Mouse (Mus musculus) skeletal muscle tissue, postnatal 0 days (tissue): ENCODE measurements around the gene Olfr1158. TPM values are rescaled to one million over a fixed set of nuclear protein-coding genes. Genes with fewer than 3 reads are reported as not detected.

Experiments used
- polyA plus RNA-seq: library from polyadenylated mRNA; unstranded; fragments of >200 nt; fragmentation: Nextera tagmentation; extraction: Ambion mirVana; gene quantifications from 2 replicates; pipeline ENCODE4 v1.2.1, GENCODE M21; 2015

Olfr1158 gene
- polyA plus RNA-seq, result not detected in 2 replicates

DNA sequence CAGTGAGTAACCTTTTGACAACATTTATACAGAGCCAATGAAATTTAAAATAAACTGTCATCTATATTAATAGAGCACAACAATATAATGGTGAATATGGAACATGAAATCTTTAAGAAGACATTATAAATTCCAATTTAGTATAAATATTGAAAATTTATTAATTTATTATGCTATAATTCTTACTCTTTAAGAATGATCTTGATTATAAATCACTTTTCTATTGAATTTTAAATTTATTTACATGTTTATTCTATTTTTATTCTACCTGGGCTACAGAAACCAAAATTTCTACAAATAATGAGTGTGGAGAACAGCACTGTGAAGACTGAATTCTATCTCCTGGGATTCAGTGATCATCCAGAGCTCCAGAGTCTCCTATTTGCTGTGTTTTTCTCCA, at the start of gene Olfr1158:
Gene Olfr1158, plus strand, starts transcription at position 301 of the 400 bp plus-strand sequence.

DNA sequence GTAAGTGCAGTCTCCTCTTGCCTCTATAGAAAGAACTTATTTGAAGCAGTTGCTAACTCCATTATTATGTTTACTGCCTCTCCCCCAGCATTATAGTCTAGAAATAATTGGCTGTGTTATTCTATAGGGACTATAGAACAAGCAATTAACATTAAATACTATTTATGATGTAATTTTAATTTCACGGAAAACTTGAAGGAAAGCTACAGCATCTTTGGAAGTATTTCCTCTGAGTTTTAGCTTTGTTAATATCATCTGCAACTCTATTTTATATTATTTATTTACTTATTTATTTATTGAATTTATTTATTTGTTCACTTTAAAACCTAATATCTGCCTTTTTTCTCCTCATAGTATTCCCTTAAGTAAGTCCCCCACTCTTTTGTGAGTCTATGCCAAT, 44.9 kb upstream of the Olfr1158 start, which contains the start of gene Olfr1155:
Gene Olfr1155, minus strand, starts transcription at position 101 of the 400 bp plus-strand sequence.

DNA sequence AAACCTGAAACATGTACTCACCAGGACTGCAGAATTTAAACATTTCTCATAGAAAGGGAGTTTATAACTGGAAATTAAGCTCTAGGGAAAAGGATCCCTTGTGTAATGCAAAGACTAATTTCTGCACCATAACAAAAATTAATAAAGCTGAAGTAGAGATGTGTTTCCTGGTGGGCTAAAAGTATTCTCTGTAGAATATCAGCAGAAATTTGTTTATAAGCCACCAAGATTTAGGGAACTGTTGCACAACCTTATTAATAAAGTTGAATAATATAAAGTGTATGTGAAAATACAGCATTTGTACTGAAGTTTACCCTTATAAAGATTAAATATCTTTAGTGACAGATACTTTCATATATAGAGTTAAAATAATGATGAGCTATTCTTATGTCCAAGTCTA, 36.9 kb upstream of the Olfr1158 start, which contains the start of gene Olfr1156:
Gene Olfr1156, minus strand, starts transcription at position 101 of the 400 bp plus-strand sequence.

DNA sequence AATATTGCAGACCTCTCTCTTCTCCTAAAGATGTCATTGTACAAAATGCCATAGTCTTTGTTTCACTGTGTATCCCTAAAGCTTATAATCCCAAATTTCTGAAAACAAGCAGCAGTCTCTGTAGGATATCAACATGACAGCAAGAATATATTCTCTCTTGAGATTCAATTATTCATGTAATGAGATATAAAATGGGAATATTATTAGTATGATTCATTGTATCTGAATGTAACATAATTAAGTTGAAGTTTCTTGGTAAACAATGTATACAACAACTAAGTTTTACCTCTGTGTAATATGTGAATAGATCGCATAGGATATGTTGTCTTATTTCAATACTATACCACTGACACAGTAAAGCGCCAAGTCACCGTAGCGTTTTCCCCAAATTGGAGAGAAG, 21.7 kb upstream of the Olfr1158 start, which contains the start of gene Olfr1157:
Gene Olfr1157, minus strand, starts transcription at position 101 of the 400 bp plus-strand sequence.

DNA sequence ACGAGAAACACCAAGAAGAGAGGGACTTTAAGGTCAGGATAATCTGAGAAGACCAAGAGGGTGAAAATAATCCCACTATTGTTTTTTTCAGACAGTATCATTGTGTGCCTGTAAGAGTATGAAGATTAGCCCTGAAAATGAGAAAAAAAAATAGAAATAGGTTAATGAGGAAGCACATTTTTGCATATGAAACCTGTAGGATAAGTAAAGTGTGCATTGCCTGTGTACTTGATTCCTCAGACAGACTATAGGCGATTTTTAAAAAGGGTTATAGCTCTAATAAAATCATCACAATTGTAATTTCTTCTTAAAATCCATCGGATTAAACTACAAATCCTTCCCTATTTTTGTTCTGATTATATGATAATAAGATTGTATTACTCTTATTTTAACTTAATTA, 15.3 kb upstream of the Olfr1158 start, which contains the start of gene Olfr74:
Gene Olfr74, minus strand, starts transcription at position 101 of the 400 bp plus-strand sequence.

DNA sequence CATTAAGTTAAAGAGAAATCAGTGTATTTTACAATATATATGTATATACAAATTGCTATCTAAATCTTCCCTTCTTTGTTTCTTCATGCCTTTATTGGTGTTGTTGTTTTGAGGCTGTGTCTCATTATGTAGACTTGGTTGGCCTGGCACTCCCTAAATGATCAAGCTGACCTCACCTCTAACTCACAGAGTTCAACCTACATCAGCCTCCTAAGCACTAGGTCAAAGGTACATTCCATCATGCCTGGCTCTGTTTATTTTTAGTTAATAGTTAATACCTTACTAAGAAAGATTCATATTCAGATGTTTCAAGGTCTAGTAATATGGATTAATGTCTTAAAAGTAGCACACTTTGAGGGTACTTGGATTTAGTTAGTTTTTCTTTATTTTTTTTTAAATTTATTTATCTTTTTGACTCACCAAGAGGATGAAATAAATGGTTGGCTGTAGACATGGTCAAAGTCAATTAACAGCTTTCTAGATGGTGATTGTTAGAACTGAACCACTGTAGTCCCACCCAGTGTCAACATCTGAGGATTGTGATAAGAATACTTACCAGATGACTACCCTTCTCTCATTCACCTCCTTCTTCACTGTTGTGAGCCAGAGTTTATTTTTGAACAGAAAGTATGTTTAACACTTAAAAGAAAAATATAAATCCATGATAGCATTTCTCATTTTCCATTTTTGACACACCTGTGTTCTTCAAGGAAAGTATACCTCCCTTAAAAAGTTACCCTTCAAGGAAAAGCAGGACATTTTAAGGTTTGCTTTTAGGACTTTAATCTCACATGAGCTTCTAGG, 17.8 kb downstream of the Olfr1158 start, which contains the start of gene Olfr1160:
Gene Olfr1160, minus strand, starts transcription at position 754 of the 804 bp plus-strand sequence.

DNA sequence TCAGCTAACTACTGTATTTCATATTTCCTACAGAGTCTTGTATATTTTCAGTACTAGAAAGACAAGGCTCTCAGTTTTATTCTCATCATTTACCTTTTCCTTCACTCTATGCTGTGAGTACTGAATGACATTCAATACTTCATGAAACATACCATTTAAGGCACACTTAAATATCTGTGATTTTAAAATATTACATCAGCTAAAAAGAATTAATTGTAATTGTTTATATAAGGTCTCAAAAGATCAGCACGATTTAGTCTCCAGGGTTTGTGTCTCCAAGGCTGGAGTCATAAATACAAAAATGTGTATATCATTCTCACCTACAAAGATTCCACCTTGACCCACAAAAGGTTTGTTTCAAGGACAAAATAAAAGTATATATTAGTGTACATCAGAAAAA, 32.6 kb downstream of the Olfr1158 start, which contains the start of gene Olfr1161:
Gene Olfr1161, plus strand, starts transcription at position 301 of the 400 bp plus-strand sequence.

DNA sequence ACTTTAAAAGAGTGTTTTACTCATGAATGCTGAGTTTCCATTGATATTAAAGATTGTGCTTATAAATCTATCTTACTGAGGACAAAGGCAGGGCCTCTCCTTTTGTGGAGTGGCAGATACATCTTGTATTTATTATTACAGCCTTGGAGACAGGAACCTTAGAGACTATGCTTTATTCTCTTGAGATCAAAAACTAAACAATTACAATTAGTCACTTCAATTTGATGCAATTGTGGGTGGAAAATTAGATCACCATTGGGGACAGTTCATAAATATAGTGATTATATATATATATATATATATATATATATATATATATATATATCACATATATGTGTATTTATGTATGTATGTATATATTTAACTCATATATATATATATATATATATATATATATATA, 47.7 kb downstream of the Olfr1158 start, which contains the start of gene Olfr73:
Gene Olfr73, minus strand, starts transcription at position 101 of the 400 bp plus-strand sequence.

Other genes starting within 250 kb of the Olfr1158 start
- not detected in 2 replicates for gene Olfr1140, start 246.4 kb upstream of the Olfr1158 start, polyA plus RNA-seq
- not detected in 2 replicates for gene Olfr1141, start 236.1 kb upstream of the Olfr1158 start, polyA plus RNA-seq
- gene Olfr152, start 210.6 kb upstream of the Olfr1158 start, polyA plus RNA-seq, result not detected in 2 replicates
- not detected in 2 replicates for gene Olfr1143, start 189.5 kb upstream of the Olfr1158 start, polyA plus RNA-seq
- gene Olfr1145, start 180.3 kb upstream of the Olfr1158 start, polyA plus RNA-seq, result not detected in 2 replicates
- not detected in 2 replicates for gene Olfr1148, start 159.6 kb upstream of the Olfr1158 start, polyA plus RNA-seq
- not detected in 2 replicates for gene Olfr1150-ps1, start 146.1 kb upstream of the Olfr1158 start, polyA plus RNA-seq
- gene Olfr1151, start 134.3 kb upstream of the Olfr1158 start, polyA plus RNA-seq, result not detected in 2 replicates
- not detected in 2 replicates for gene Olfr1152, start 123.6 kb upstream of the Olfr1158 start, polyA plus RNA-seq
- gene Olfr1153, start 95.2 kb upstream of the Olfr1158 start, polyA plus RNA-seq, result not detected in 2 replicates
- not detected in 2 replicates for gene Olfr1154, start 84.9 kb upstream of the Olfr1158 start, polyA plus RNA-seq
- not detected in 2 replicates for gene Olfr1155, start 45.0 kb upstream of the Olfr1158 start, polyA plus RNA-seq
- not detected in 2 replicates for gene Olfr1156, start 37.0 kb upstream of the Olfr1158 start, polyA plus RNA-seq
- gene Olfr1157, start 21.8 kb upstream of the Olfr1158 start, polyA plus RNA-seq, result not detected in 2 replicates
- not detected in 2 replicates for gene Olfr74, start 15.4 kb upstream of the Olfr1158 start, polyA plus RNA-seq
- not detected in 2 replicates for gene Olfr1160, start 18.2 kb downstream of the Olfr1158 start, polyA plus RNA-seq
- gene Olfr1161, start 32.7 kb downstream of the Olfr1158 start, polyA plus RNA-seq, result not detected in 2 replicates
- not detected in 2 replicates for gene Olfr73, start 47.6 kb downstream of the Olfr1158 start, polyA plus RNA-seq
- not detected in 2 replicates for gene Olfr1162, start 61.0 kb downstream of the Olfr1158 start, polyA plus RNA-seq
- gene Olfr1163, start 81.7 kb downstream of the Olfr1158 start, polyA plus RNA-seq, result not detected in 2 replicates
- gene Olfr1164, start 103.9 kb downstream of the Olfr1158 start, polyA plus RNA-seq, result not detected in 2 replicates
- not detected in 2 replicates for gene Olfr1166, start 138.2 kb downstream of the Olfr1158 start, polyA plus RNA-seq
- gene Olfr1167, start 165.1 kb downstream of the Olfr1158 start, polyA plus RNA-seq, result not detected in 2 replicates
- not detected in 2 replicates for gene Olfr1168, start 191.8 kb downstream of the Olfr1158 start, polyA plus RNA-seq
- gene Olfr1170, start 238.2 kb downstream of the Olfr1158 start, polyA plus RNA-seq, result not detected in 2 replicates